In genomic region chr8:13337678-13338077, GRCm38 (mm10) we compare ENCODE assay signal across 8 mouse cellular contexts. TPM values are rescaled to one million over a fixed set of nuclear protein-coding genes. Genes with fewer than 3 reads are reported as not detected.
DNase-seq lines count a peak whose midpoint lies in the region; ATAC-seq lines count a peak whose summit lies in the region.

No protein-coding gene starts in this region.

- no peak for DNase-seq in kidney, postnatal 36 days
- DNase-seq in embryonic facial prominence, embryonic 10.5 days (ENCODE audit: low spot score) = no peak
- peak; percentile 21 for DNase-seq in neural tube, embryonic 10.5 days (ENCODE audit: extremely low spot score, low spot score)
- no peak for DNase-seq in gastrocnemius, postnatal 25 days
- no peak for DNase-seq in cerebellum, adult 11-12 months

- H3K27ac ChIP-seq in kidney, embryonic 16.5 days (ENCODE audit: low read length) = no peak overlapping the region
- H3K27ac ChIP-seq in embryonic facial prominence, embryonic 10.5 days (replicated peaks) = peak overlapping the region; percentile 97
- H3K27ac ChIP-seq in intestine, embryonic 16.5 days (ENCODE audit: low read length) = no peak overlapping the region

- 61% methylated on average over 3 of the region's 3 CpGs for WGBS in kidney, embryonic 16.5 days
- WGBS in embryonic facial prominence, embryonic 10.5 days = 82% methylated on average over 3 of the region's 3 CpGs
- 62% methylated on average over 3 of the region's 3 CpGs for WGBS in intestine, embryonic 16.5 days

- H3K4me3 ChIP-seq in kidney, embryonic 16.5 days (ENCODE audit: low read length) = no peak overlapping the region
- peak overlapping the region; percentile 97 for H3K4me3 ChIP-seq in embryonic facial prominence, embryonic 10.5 days
- no peak overlapping the region for H3K4me3 ChIP-seq in intestine, embryonic 16.5 days (ENCODE audit: low read length)

- no peaks in the 10 kb centered on the region for H3K27me3 ChIP-seq in kidney, embryonic 16.5 days (ENCODE audit: insufficient read depth, low read length)
- H3K27me3 ChIP-seq in embryonic facial prominence, embryonic 10.5 days (replicated peaks; ENCODE audit: low read depth, poor library complexity, severe bottlenecking) = no peaks in the 10 kb centered on the region
- no peaks in the 10 kb centered on the region for H3K27me3 ChIP-seq in intestine, embryonic 16.5 days (replicated peaks; ENCODE audit: control insufficient read depth, insufficient read depth, low read length)

- no peak for ATAC-seq in kidney, embryonic 16.5 days (ENCODE audit: low FRiP score, low TSS enrichment)
- ATAC-seq in intestine, embryonic 16.5 days = 0 out of 2 replicates have a peak, but pooled peaks have one; percentile 1
- ATAC-seq in megakaryocyte progenitor cell, adult 5-6 weeks (replicated peaks; ENCODE audit: poor library complexity) = no peak

- H3K4me1 ChIP-seq in kidney, embryonic 16.5 days (ENCODE audit: insufficient read depth, low read length) = peaks cover 19% of the 10 kb centered on the region
- peaks cover 26% of the 10 kb centered on the region for H3K4me1 ChIP-seq in embryonic facial prominence, embryonic 10.5 days
- H3K4me1 ChIP-seq in intestine, embryonic 16.5 days (ENCODE audit: control insufficient read depth, insufficient read depth, low read length) = peaks cover 17% of the 10 kb centered on the region

- H3K36me3 ChIP-seq in kidney, embryonic 16.5 days (ENCODE audit: insufficient read depth, low read length) = peaks cover 15% of the 10 kb centered on the region
- peaks cover 26% of the 10 kb centered on the region for H3K36me3 ChIP-seq in embryonic facial prominence, embryonic 10.5 days (replicated peaks)
- H3K36me3 ChIP-seq in intestine, embryonic 16.5 days (ENCODE audit: control insufficient read depth, insufficient read depth, low read length) = peaks cover 2% of the 10 kb centered on the region; the same call in 1 of the 2 replicates

- H3K9ac ChIP-seq in kidney, embryonic 16.5 days (replicated peaks; ENCODE audit: low read length) = peak overlapping the region; percentile 98; the same call in 1 of the 2 replicates
- peak overlapping the region; percentile 43; the same call in 1 of the 2 replicates for H3K9ac ChIP-seq in intestine, embryonic 16.5 days (ENCODE audit: low read depth, low read length)

- H3K9me3 ChIP-seq in kidney, embryonic 16.5 days (ENCODE audit: low read length) = no peaks in the 10 kb centered on the region
- no peaks in the 10 kb centered on the region for H3K9me3 ChIP-seq in embryonic facial prominence, embryonic 10.5 days
- no peaks in the 10 kb centered on the region for H3K9me3 ChIP-seq in intestine, embryonic 16.5 days (ENCODE audit: control insufficient read depth, low read length)

- H3K4me2 ChIP-seq in kidney, embryonic 16.5 days (replicated peaks; ENCODE audit: low read depth, low read length) = peak overlapping the region; percentile 81
- H3K4me2 ChIP-seq in intestine, embryonic 16.5 days (ENCODE audit: low read depth, low read length) = peak overlapping the region; percentile 72; the same call in 1 of the 2 replicates

RNA-seq across cellular contexts. Expression of gene Tfdp1, which starts 0.9 kb away (rescaled TPM):
- 159 TPM in 2 replicates for polyA plus RNA-seq in kidney, embryonic 16.5 days (2015; fragmentation: Nextera tagmentation; extraction: Ambion mirVana)
- 182 and 193 TPM in 2 replicates for polyA plus RNA-seq in embryonic facial prominence, embryonic 10.5 days (2016; fragmentation: Nextera tagmentation; extraction: Ambion mirVana)
- polyA plus RNA-seq in intestine, embryonic 16.5 days (2015; fragmentation: Nextera tagmentation; extraction: Ambion mirVana) = 116 and 123 TPM in 2 replicates
- total RNA-seq in megakaryocyte progenitor cell, adult 5-6 weeks (2015) = 315 and 317 TPM in 2 replicates
- total RNA-seq in megakaryocyte progenitor cell, adult 5-6 weeks (2017) = 229 and 230 TPM in 2 replicates
- total RNA-seq in gastrocnemius, postnatal 25 days (2021) = 10 to 100 TPM; 45.5 to 46.3 TPM

RNA-seq across cellular contexts. Expression of gene Tmco3, which starts 49.7 kb away (rescaled TPM):
- 55.8 and 56.2 TPM in 2 replicates for polyA plus RNA-seq in kidney, embryonic 16.5 days (2015; fragmentation: Nextera tagmentation; extraction: Ambion mirVana)
- 33.7 and 37.8 TPM in 2 replicates for polyA plus RNA-seq in embryonic facial prominence, embryonic 10.5 days (2016; fragmentation: Nextera tagmentation; extraction: Ambion mirVana)
- polyA plus RNA-seq in intestine, embryonic 16.5 days (2015; fragmentation: Nextera tagmentation; extraction: Ambion mirVana) = 28.0 and 32.5 TPM in 2 replicates
- 10.1 and 10.5 TPM in 2 replicates for total RNA-seq in megakaryocyte progenitor cell, adult 5-6 weeks (2015)
- total RNA-seq in megakaryocyte progenitor cell, adult 5-6 weeks (2017) = 9.5 and 13.0 TPM in 2 replicates
- total RNA-seq in gastrocnemius, postnatal 25 days (2021) = 10 to 100 TPM; 10.6 to 17.1 TPM

RNA-seq across cellular contexts. Expression of gene Dcun1d2, which starts 49.7 kb away (rescaled TPM):
- 29.2 and 29.4 TPM in 2 replicates for polyA plus RNA-seq in kidney, embryonic 16.5 days (2015; fragmentation: Nextera tagmentation; extraction: Ambion mirVana)
- 22.5 and 23.7 TPM in 2 replicates for polyA plus RNA-seq in embryonic facial prominence, embryonic 10.5 days (2016; fragmentation: Nextera tagmentation; extraction: Ambion mirVana)
- 16.9 and 17.7 TPM in 2 replicates for polyA plus RNA-seq in intestine, embryonic 16.5 days (2015; fragmentation: Nextera tagmentation; extraction: Ambion mirVana)
- total RNA-seq in megakaryocyte progenitor cell, adult 5-6 weeks (2015) = 13.2 and 16.8 TPM in 2 replicates
- 18.9 and 23.2 TPM in 2 replicates for total RNA-seq in megakaryocyte progenitor cell, adult 5-6 weeks (2017)
- 10 to 100 TPM; 61.9 to 67.8 TPM for total RNA-seq in gastrocnemius, postnatal 25 days (2021)

RNA-seq across cellular contexts. Expression of gene Atp4b, which starts 58.9 kb away (rescaled TPM):
- polyA plus RNA-seq in kidney, embryonic 16.5 days (2015; fragmentation: Nextera tagmentation; extraction: Ambion mirVana) = not detected in 2 replicates
- not detected in 2 replicates for polyA plus RNA-seq in embryonic facial prominence, embryonic 10.5 days (2016; fragmentation: Nextera tagmentation; extraction: Ambion mirVana)
- polyA plus RNA-seq in intestine, embryonic 16.5 days (2015; fragmentation: Nextera tagmentation; extraction: Ambion mirVana) = not detected in 2 replicates
- 0.32 and 0.73 TPM in 2 replicates for total RNA-seq in megakaryocyte progenitor cell, adult 5-6 weeks (2015)
- not detected in 2 replicates for total RNA-seq in megakaryocyte progenitor cell, adult 5-6 weeks (2017)
- total RNA-seq in gastrocnemius, postnatal 25 days (2021) = not detected
